Mouse (Mus musculus): ENCODE data around the gene Slc16a10. TPM values are rescaled to one million over a fixed set of nuclear protein-coding genes. Genes with fewer than 3 reads are reported as not detected.

Gene Slc16a10
- polyA plus RNA-seq, 1 experiment from 2014 or later = 3.8 TPM

- Histone ChIP-seq H3K36me3 (ENCODE audit: control insufficient read depth, insufficient read depth, low read length) (no peaks in the 10 kb centered on the region), H3K4me2 (ENCODE audit: low read depth) (no peak overlapping the region), H3K9ac (ENCODE audit: low read length) (no peak overlapping the region), H3K4me1 (ENCODE audit: control insufficient read depth, insufficient read depth, low read length) (no peaks in the 10 kb centered on the region), H3K27ac (ENCODE audit: low read depth, low read length) (no peak overlapping the region), H3K27me3 (ENCODE audit: control insufficient read depth, insufficient read depth, low read length) (no peaks in the 10 kb centered on the region), H3K4me3 (ENCODE audit: low read depth, low read length) (no peak overlapping the region), H3K9me3 (ENCODE audit: control insufficient read depth, low read length) (no peaks in the 10 kb centered on the region)
- DNase-seq (ENCODE audit: low spot score) = no peak
- ATAC-seq (ENCODE audit: insufficient read depth, low FRiP score, low TSS enrichment) = no peak
Measured at GRCm38 (mm10) chr10:40093526-40093925, 48.5 kb downstream of the Slc16a10 start.

GRCm38 (mm10) chr10:40091455-40091854, 50.6 kb downstream of the Slc16a10 start:
- ATAC-seq (ENCODE audit: insufficient read depth, low FRiP score, low TSS enrichment) = no peak
- Histone ChIP-seq H3K4me1 (ENCODE audit: control insufficient read depth, insufficient read depth, low read length) (no peaks in the 10 kb centered on the region), H3K4me2 (ENCODE audit: low read depth) (no peak overlapping the region), H3K27me3 (ENCODE audit: control insufficient read depth, insufficient read depth, low read length) (no peaks in the 10 kb centered on the region), H3K4me3 (ENCODE audit: low read depth, low read length) (no peak overlapping the region), H3K27ac (ENCODE audit: low read depth, low read length) (no peak overlapping the region), H3K9me3 (ENCODE audit: control insufficient read depth, low read length) (no peaks in the 10 kb centered on the region), H3K9ac (ENCODE audit: low read length) (no peak overlapping the region), H3K36me3 (ENCODE audit: control insufficient read depth, insufficient read depth, low read length) (no peaks in the 10 kb centered on the region)
- 87% methylated on average over 2 of the region's 2 CpGs for WGBS
- no peak for DNase-seq (ENCODE audit: low spot score)

GRCm38 (mm10) chr10:40090504-40091428, 51.3 kb downstream of the Slc16a10 start:
- no peak overlapping the region for H3K4me2 ChIP-seq (ENCODE audit: low read depth)
- no peaks in the 10 kb centered on the region for H3K9me3 ChIP-seq (ENCODE audit: control insufficient read depth, low read length)
- no peak for ATAC-seq (ENCODE audit: insufficient read depth, low FRiP score, low TSS enrichment)
- H3K9ac ChIP-seq (ENCODE audit: low read length) = no peak overlapping the region
- H3K27ac ChIP-seq (ENCODE audit: low read depth, low read length) = no peak overlapping the region
- no peaks in the 10 kb centered on the region for H3K36me3 ChIP-seq (ENCODE audit: control insufficient read depth, insufficient read depth, low read length)
- H3K27me3 ChIP-seq (ENCODE audit: control insufficient read depth, insufficient read depth, low read length) = no peaks in the 10 kb centered on the region
- H3K4me1 ChIP-seq (ENCODE audit: control insufficient read depth, insufficient read depth, low read length) = no peaks in the 10 kb centered on the region
- 85% methylated on average over 11 of the region's 11 CpGs for WGBS
- H3K4me3 ChIP-seq (ENCODE audit: low read depth, low read length) = no peak overlapping the region
- DNase-seq (ENCODE audit: low spot score) = no peak

GRCm38 (mm10) chr10:40084332-40085093, 57.5 kb downstream of the Slc16a10 start:
- Histone ChIP-seq H3K4me2 (ENCODE audit: low read depth) (no peak overlapping the region), H3K9ac (ENCODE audit: low read length) (no peak overlapping the region), H3K9me3 (ENCODE audit: control insufficient read depth, low read length) (no peaks in the 10 kb centered on the region), H3K27ac (ENCODE audit: low read depth, low read length) (no peak overlapping the region), H3K4me1 (ENCODE audit: control insufficient read depth, insufficient read depth, low read length) (no peaks in the 10 kb centered on the region), H3K27me3 (ENCODE audit: control insufficient read depth, insufficient read depth, low read length) (no peaks in the 10 kb centered on the region), H3K4me3 (ENCODE audit: low read depth, low read length) (no peak overlapping the region), H3K36me3 (ENCODE audit: control insufficient read depth, insufficient read depth, low read length) (no peaks in the 10 kb centered on the region)
- 80% methylated on average over 12 of the region's 12 CpGs for WGBS
- no peak for DNase-seq (ENCODE audit: low spot score)
- no peak for ATAC-seq (ENCODE audit: insufficient read depth, low FRiP score, low TSS enrichment)

- no peak overlapping the region for H3K9ac ChIP-seq (ENCODE audit: low read length)
- ATAC-seq (ENCODE audit: insufficient read depth, low FRiP score, low TSS enrichment) = no peak
- 91% methylated on average over 4 of the region's 4 CpGs for WGBS
Measured at GRCm38 (mm10) chr10:40083556-40083955, 58.5 kb downstream of the Slc16a10 start.

GRCm38 (mm10) chr10:40082668-40083067, 59.4 kb downstream of the Slc16a10 start:
- no peaks in the 10 kb centered on the region for H3K4me1 ChIP-seq (ENCODE audit: control insufficient read depth, insufficient read depth, low read length)
- no peaks in the 10 kb centered on the region for H3K9me3 ChIP-seq (ENCODE audit: control insufficient read depth, low read length)
- no peaks in the 10 kb centered on the region for H3K27me3 ChIP-seq (ENCODE audit: control insufficient read depth, insufficient read depth, low read length)
- no peak overlapping the region for H3K4me2 ChIP-seq (ENCODE audit: low read depth)
- no peak overlapping the region for H3K9ac ChIP-seq (ENCODE audit: low read length)
- 89% methylated on average over 7 of the region's 7 CpGs for WGBS
- no peak for DNase-seq (ENCODE audit: low spot score)
- H3K36me3 ChIP-seq (ENCODE audit: control insufficient read depth, insufficient read depth, low read length) = no peaks in the 10 kb centered on the region
- H3K27ac ChIP-seq (ENCODE audit: low read depth, low read length) = no peak overlapping the region
- no peak overlapping the region for H3K4me3 ChIP-seq (ENCODE audit: low read depth, low read length)
- ATAC-seq (ENCODE audit: insufficient read depth, low FRiP score, low TSS enrichment) = no peak

More at GRCm38 (mm10) chr10:40083556-40083955, 58.5 kb downstream of the Slc16a10 start:
- no peak overlapping the region for H3K4me3 ChIP-seq (ENCODE audit: low read depth, low read length)
- H3K27me3 ChIP-seq (ENCODE audit: control insufficient read depth, insufficient read depth, low read length) = no peaks in the 10 kb centered on the region
- DNase-seq (ENCODE audit: low spot score) = no peak
- no peak overlapping the region for H3K4me2 ChIP-seq (ENCODE audit: low read depth)
- H3K9me3 ChIP-seq (ENCODE audit: control insufficient read depth, low read length) = no peaks in the 10 kb centered on the region
- H3K36me3 ChIP-seq (ENCODE audit: control insufficient read depth, insufficient read depth, low read length) = no peaks in the 10 kb centered on the region
- H3K4me1 ChIP-seq (ENCODE audit: control insufficient read depth, insufficient read depth, low read length) = no peaks in the 10 kb centered on the region
- H3K27ac ChIP-seq (ENCODE audit: low read depth, low read length) = no peak overlapping the region

GRCm38 (mm10) chr10:40080533-40080932, 61.5 kb downstream of the Slc16a10 start:
- 82% methylated on average over 10 of the region's 10 CpGs for WGBS
- H3K36me3 ChIP-seq (ENCODE audit: control insufficient read depth, insufficient read depth, low read length) = no peaks in the 10 kb centered on the region
- H3K9me3 ChIP-seq (ENCODE audit: control insufficient read depth, low read length) = no peaks in the 10 kb centered on the region
- ATAC-seq (ENCODE audit: insufficient read depth, low FRiP score, low TSS enrichment) (no peak), DNase-seq (ENCODE audit: low spot score) (no peak)
- H3K4me1 ChIP-seq (ENCODE audit: control insufficient read depth, insufficient read depth, low read length) = no peaks in the 10 kb centered on the region
- H3K9ac ChIP-seq (ENCODE audit: low read length) = no peak overlapping the region
- H3K27ac ChIP-seq (ENCODE audit: low read depth, low read length) = no peak overlapping the region
- no peaks in the 10 kb centered on the region for H3K27me3 ChIP-seq (ENCODE audit: control insufficient read depth, insufficient read depth, low read length)
- H3K4me2 ChIP-seq (ENCODE audit: low read depth) = no peak overlapping the region
- H3K4me3 ChIP-seq (ENCODE audit: low read depth, low read length) = no peak overlapping the region

- H3K9me3 ChIP-seq (ENCODE audit: control insufficient read depth, low read length) = no peaks in the 10 kb centered on the region
- 84% methylated on average over 2 of the region's 2 CpGs for WGBS
Measured at GRCm38 (mm10) chr10:40079256-40079655, 62.8 kb downstream of the Slc16a10 start.

More at GRCm38 (mm10) chr10:40079256-40079655, 62.8 kb downstream of the Slc16a10 start:
- Histone ChIP-seq H3K4me2 (ENCODE audit: low read depth) (no peak overlapping the region), H3K9ac (ENCODE audit: low read length) (no peak overlapping the region), H3K27ac (ENCODE audit: low read depth, low read length) (no peak overlapping the region), H3K4me1 (ENCODE audit: control insufficient read depth, insufficient read depth, low read length) (no peaks in the 10 kb centered on the region), H3K36me3 (ENCODE audit: control insufficient read depth, insufficient read depth, low read length) (no peaks in the 10 kb centered on the region), H3K4me3 (ENCODE audit: low read depth, low read length) (no peak overlapping the region), H3K27me3 (ENCODE audit: control insufficient read depth, insufficient read depth, low read length) (no peaks in the 10 kb centered on the region)
- DNase-seq (ENCODE audit: low spot score) = no peak
- no peak for ATAC-seq (ENCODE audit: insufficient read depth, low FRiP score, low TSS enrichment)

Measured in neural tube, embryonic 11.5 days (tissue).